Mouse (Mus musculus): Measurements from ENCODE around the gene Tril.

Gene Tril

DNA sequence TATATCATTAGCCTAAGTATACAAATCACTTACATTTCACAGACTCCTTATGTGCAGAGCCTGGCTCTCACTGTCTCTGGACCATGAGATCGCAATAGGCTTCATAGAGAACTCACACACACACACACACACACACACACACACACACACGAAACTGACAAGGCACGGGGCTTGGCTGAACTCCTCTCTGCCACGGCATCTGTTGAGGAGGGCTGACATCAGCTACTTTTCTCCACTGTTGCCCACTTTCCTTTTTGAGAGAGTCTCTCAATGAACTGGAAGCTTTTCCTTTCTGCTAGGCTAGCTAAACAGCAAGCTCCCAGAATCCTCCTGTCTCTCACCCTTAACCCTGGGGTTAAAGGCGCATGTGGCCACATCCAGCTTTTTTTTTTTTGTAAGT lies 14.6 kb downstream of the Tril start:
- peak; percentile 58 for DNase-seq

DNA sequence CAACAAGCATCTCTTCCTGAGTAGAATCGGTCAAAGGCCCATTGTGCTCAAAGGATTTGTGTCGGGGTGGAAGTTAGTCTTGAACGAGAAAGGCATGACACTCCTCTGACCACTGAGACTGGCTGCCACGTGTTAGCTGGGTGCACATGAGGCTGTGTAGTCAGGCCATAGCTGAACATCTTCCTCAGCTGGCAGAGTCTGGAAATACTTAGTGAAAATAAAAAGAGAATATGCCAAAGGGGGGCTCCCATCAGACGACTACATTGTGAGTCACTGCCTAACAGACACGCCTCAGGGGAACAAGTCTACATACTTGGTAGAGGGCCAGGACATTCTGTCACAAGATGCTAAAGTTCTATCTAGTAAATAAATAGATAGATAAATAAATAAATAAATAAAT lies 16.5 kb downstream of the Tril start:
- DNase-seq, result peak; percentile 21

DNA sequence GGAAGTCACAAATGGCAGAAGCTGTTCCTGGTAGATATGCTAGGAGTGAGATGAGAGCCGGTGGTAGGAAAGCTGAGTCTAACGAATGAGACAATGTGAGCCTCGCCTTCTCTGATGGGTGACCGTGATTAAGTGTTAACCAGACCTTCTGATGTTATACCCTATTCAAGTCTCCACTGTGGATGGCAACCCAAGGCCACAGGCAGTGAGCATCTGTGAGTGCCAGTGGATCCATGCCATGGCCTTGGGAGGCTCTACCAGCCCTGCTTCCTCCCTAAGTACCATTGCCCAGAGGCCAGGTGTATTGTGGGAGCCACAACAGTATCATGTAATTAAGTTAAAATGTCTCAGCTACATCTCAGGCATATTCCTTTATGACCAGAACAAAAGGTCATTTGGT lies 17.1 kb downstream of the Tril start:
- no peak for DNase-seq

DNA sequence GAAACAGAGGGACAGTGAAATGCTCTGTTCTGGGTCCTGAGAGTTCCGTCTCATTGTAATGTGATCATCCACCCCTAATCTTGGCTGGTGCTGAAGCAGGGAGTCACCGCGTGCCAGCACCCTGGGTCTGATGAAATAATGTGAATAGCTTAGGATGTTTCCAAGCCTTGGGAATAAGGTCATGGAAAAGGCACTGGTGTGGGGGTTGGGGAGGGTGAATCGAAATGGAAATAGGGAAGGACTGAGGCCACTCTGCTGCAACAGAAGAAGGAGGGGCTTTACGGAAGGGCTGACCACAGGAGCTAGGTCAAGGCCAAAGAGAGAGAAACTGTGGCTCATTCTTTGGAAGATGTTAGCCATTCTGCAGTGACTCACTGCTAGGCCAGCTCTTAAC lies 18.7 kb downstream of the Tril start:
- DNase-seq, result peak; percentile 75

DNA sequence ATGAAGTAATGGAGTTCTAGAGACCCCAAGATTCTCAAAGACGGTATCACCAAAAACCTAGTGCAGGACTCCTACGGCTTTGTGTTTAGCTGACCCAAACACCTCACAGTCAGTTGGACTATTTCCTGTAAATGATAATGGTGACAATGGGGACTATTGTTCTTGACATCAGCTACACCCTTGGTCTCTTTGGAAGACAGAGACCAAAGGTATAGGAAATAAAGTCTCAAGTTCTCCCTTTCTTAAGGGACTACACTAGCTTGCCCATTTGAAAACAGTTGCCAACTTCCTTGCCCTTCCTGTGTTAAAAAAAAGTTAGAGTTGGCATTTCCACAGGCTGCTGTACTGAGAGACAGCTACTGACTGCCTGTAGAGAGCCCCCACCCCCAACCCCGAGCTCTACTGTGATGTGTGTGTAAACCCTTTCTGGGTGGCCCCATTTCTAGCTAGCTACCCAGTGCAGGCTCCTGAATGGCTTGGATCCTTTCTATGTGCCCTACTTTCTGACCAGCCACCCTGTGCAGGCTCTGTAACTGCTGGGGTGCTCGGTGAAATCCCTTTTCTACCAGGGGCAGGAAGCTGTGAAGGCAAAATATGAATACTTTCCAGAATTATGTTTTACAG lies 19.2 kb downstream of the Tril start:
- DNase-seq, result peak; percentile 31

DNA sequence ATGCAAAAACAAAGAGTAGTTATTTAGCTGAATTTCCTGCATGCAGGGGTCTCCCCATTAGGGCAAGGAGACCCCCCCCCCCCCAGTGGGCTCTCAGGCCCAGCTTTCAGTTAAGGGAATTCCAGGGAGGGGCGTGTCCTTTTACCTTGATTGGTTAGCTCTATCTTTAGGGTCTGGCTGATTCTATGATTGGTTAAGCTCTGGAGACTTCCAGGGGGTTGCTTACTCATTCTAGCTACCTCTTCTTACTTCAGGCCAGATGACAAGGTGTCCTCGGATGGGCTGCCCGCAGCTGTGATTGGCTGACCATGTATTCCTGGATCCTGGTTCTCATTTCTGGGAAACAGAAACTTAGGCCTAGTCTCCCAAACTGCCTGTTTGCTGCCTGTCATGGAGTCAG lies 21.8 kb downstream of the Tril start:
- no peak for DNase-seq

DNA sequence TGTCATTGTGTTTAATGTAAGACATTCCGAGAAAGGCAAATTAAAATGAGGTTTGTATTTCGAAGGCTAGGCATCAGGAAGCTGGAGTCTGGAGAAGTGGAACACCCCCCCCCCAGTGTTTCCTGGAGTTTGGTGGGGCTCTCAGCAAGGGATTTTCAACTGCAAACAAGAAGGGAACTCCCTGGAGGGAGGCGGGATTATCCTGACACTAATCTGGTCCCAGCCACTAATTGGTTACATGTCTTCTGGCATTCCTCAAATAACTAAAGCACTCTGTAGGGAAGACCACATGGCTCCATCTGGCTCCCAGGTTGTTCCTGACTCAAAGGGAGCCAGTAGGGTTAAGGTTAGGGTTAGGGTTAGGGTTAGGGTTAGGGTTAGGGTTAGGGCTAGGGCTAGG lies 23.8 kb downstream of the Tril start:
- no peak for DNase-seq

DNA sequence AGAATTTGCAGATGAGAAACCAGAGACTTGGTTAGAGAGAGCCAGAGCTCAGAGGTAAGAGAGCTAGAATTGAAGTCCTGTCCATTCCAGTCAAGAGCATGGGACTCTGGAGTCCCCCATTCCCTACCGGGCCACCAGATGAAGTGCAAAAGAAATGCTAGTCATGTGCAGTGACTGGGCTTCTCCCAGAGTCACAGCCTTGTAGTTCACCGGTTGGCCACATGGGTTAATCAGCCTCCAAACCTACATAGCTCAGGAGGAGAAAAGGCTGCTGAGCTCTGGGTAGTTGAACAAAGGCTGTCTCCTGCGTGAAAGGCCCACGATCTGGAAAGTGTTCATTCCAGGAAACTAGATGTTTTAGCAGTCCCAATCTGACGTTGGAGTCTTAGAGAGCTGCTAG lies 24.8 kb downstream of the Tril start:
- peak; percentile 76 for DNase-seq

DNA sequence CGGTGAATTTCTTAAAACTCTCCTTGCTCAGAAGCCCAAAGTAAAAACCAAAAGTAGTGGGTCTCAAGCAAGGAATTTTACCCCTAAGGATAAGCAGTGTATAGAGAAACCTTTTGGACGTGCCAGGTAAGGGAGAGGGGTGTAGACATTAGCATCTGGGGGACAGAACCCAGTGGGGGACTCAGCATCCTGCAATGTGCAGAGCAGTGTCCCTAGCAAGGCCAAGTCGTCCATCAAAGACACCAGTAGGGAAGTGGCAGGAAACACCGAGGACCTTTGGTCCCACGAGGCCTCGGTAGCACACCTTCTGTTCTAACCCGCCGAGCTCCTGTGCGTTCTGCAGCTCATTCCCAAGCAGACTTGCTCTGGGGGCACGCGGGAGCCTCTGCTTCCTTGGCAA lies 25.6 kb downstream of the Tril start:
- DNase-seq, result no peak

DNA sequence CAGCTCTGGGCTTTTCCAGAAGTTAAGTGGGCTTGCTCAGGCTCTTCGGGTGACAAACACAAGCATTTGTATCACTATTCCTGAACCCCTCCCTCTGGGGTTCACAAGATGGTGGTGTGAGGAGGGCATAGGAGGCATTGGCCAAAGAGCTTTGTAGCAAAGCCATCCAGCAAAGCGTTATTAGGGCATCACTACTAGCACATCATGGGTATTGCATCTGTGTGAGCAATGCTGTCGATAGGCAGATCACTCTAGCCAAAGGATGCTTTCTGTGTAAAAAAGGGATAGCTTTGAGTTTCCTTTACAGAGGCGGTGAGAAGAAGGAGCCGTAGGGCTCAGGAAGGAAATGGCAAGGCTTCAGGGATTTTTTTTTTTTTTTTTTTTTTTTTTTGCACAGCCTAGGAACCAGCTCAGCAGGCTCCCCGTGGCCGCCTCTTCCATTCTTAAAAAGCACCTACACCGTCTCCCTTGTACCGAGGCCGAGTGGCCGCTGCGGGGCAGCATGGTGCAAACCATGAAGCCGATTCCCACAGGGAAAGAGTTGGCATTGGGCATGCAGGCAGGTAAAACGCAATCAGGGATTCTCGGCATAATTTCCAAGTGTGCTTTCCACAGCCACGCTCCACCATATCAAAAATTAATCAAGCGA lies 26.2 kb downstream of the Tril start:
- DNase-seq, result peak; percentile 86

DNA sequence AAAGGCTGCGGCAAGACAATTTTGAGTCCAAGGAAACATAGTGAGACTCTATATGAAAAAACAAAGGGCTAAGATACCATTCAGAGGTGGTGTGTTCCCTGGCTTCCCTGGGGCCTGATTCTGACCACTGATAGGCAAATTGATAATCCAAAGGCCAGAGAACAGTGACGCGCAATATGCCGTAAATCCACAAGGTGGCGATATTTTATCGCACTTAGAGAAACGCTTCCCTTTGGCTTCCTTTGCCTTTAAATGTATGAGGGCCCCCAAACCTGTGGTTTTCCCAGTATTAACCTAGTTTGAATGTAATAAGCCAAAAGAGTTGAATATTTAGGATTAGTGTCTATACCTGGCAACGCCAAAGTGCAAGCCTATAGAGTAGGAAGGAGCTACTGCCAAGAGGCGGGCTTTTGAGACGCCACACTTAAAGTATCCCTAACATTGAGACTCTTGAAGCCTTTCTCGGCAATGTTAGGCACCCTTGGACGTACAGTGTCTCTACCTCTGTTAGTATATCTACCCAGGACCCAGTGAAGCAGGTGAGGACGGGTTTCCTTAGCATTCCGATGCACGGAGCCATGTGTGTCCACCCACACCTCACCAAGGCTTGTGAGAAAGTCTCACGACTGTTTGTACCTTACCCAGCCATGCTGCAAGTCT lies 37.6 kb downstream of the Tril start:
- peak; percentile 72 for DNase-seq

DNA sequence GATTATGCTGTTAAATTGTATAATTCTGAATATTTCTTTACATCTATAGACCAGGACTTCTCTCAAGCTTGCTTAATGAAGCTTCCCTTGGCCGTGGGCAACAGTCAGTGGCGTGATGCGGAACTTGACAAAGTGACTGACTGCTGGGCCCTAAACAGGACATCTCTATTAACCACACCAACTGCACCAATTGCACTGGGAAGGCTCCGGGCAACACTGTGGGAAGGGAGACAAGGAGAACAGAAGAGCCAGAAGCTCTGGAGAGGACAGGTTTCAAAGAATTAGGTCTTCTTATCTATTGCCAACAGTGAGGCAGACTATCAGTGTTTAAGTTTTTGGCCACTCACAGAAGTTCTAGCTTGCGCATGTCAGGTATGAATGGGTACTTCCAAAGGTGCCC lies 38.4 kb downstream of the Tril start:
- DNase-seq, result no peak

DNA sequence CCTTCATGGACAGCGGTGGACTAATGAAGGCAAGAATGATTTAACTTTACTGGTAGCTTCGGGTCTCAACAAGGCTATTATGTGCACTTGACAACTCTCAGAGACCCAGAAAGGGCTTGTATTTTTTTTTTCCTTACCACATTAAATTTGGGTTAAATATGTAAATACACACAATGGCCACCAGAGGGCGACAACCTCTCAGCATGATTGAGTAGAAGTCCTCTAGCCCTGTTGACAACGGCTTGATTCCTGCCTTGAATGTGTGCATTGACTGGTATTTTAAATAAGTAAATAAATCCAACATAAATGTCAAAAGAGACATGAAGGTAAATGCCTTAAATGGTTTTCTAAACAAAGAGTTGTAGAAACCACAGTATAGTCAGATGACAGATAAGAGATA lies 39.5 kb downstream of the Tril start:
- peak; percentile 65 for DNase-seq

DNA sequence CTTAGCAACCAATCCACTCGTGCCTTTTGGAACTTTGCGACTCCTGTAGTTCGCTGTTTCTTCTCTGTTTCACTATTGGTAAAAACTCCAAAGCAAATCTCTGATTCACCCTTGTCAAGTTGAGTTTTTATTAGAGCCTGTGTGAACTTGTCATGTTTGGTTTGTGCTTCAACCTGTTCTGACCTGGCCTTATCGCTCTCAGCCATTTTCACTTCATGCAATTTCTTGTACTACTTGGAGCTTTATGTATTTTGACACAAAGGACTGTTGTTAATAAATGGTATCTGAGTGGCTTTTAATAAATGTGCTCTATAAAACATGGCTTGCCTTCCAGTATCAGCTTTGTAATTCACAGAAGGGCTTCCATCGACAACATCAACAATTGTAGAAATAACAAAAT lies 40.6 kb downstream of the Tril start:
- DNase-seq, result no peak

DNA sequence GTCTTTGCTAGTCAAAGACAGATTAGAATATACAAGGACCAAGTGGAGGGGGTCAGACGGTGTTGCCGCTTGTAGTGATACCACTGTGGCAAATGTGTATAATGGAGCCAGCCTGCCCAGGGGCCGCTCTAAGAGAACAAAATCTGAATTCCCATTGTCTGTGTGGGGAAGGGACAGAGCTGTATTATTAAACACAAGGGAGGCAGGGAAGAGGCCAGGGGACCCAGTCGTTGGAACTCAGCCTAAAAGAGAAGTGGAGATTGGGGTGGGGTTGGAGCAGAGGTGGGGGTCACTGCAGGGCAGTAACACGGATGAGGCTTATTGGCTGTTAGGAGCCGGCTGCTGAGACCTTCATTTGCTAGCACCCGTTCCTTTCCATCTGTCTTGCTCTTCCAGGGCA lies 41.1 kb downstream of the Tril start:
- DNase-seq, result no peak

DNA sequence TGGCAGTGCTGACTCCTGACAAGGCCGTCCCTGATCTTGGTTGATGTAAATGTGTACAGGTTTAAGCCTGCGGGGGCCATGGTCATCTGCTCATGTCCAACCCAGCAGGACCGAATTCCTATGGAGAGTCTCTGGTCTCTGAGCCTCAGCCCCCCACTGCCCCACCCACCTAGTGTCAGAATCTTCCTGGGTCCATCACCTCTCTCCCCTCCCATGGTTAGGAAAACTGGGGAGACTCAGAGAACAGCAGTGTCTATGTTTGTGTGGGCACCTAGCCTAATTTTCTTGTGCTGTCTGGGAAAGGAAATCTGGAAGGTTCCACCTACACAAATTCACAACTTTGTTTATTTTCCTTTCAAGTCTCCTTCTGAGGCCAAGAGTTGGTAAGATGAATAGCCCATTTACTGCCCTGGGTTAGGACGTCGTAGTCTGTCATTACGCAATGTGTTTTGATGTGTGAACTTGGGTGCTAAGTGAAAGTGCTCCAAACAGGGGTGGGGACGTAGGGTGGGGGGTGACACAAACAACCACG lies 42.1 kb downstream of the Tril start:
- peak; percentile 25 for DNase-seq

DNA sequence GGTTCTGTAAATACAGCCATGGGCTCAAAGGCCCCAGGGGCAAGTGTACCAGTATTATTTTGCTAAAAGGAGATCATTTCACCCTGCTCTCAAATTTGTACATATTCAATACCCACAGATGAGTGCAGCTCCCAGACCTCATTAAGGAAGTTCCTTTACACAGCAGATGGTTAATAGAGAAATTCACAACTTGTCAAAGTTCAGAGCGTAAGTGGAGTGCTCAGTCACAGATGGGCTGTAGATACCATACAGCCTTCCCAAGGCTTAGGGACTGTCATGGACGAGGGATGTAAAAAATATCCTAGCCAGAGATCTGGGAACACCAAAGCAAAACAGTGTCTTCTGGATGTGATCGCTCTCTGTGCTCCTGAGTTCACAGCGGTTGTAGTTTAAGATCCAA lies 52.4 kb downstream of the Tril start:
- no peak for DNase-seq

DNA sequence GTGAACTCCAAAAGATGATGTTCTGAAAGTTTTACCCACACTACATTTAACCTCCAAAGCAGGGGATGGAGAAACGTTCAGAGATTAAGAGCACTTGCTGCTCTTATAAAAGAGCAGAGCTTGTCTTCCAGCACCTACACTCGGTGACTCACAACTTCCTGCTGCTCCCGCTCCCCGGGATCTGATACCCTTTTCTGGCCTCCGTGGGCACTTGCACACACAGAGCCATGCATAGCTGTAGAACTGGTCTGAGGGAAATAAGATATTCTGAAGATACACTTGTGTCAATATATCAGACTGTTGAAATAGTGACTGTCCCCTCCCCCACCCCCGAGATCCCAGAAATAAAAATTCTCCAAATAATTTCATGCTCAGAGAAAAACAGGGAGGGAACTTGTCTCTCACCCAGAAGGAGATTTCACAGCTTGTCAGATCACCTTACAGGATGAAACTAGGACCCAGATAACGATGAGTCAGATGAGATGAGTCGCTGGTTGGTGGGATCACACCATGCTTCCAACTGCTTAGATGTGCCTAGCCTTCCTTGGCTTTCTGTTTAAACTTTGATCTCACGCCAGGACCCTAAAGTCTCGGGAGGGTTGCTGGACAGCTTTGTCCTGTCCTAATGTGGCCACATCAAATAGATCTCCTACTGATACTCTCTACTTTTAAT lies 54.3 kb downstream of the Tril start:
- no peak for DNase-seq

DNA sequence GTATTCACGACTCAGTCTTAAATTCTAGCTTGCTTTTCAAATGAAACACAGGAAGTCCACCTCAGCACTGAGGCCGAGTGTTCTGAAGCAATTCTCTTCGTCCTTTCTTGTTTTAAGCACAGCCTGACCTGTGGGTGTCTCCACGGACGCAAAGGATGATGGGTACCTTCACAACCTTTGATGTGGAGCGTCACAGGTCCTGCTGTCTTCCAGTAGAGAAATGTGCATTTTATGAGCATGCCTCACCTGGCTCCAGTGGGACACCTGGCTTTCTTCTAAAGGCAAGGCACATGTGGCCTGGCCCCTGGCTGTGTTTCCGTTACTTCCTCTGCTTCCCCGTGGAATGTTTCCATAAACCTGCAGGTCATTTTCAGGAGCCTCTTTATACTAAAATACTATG lies 54.9 kb downstream of the Tril start:
- no peak for DNase-seq
